Mouse (Mus musculus) heart, postnatal 0 days (tissue): ENCODE measurements at regions not wholly inside any gene's neighbourhood (a gene's known extent, or its start where the extent isn't known, plus 50 kb on each side); places are given as distances from the start of the nearest gene placed in this dataset.

Source experiments
- CTCF ChIP-seq: IDR thresholded peaks from 2 replicates; pipeline ENCODE4 v1.5.1; 2016; ENCODE audit warnings: antibody characterized with exemption, control low read depth, low read depth
- EP300 ChIP-seq: IDR thresholded peaks from 2 replicates; pipeline ENCODE4 v1.6.1; 2016; ENCODE audit warnings: antibody characterized with exemption, low read depth

GRCm38 (mm10) chr7:68472800-68473199 lies 199.2 kb downstream of the Fam169b start:
- no peak for TF ChIP-seq CTCF
- TF ChIP-seq EP300, result no peak
